Comparison of ENCODE assay signal across 8 mouse cellular contexts in genomic region chr11:57011691-57012039, GRCm38 (mm10). TPM values are rescaled to one million over a fixed set of nuclear protein-coding genes. Genes with fewer than 3 reads are reported as not detected.
DNase-seq lines count a peak whose midpoint lies in the region; ATAC-seq lines count a peak whose summit lies in the region.

No protein-coding gene starts in this region.

- H3K4me2 ChIP-seq in heart, embryonic 14.5 days (ENCODE audit: low read length): peak overlapping the region; percentile 63
- peak overlapping the region; percentile 53 for H3K4me2 ChIP-seq in forebrain, embryonic 15.5 days (replicated peaks)
- peak overlapping the region; percentile 35 for H3K4me2 ChIP-seq in stomach, embryonic 15.5 days

- 5% methylated on average over 11 of the region's 11 CpGs for WGBS in heart, embryonic 14.5 days
- WGBS in forebrain, embryonic 15.5 days: 3% methylated on average over 11 of the region's 11 CpGs
- 2% methylated on average over 11 of the region's 11 CpGs for WGBS in midbrain, embryonic 10.5 days
- WGBS in stomach, embryonic 15.5 days: 3% methylated on average over 11 of the region's 11 CpGs

- no peaks in the 10 kb centered on the region for H3K9me3 ChIP-seq in heart, embryonic 14.5 days (ENCODE audit: control insufficient read depth, low read length)
- no peaks in the 10 kb centered on the region for H3K9me3 ChIP-seq in forebrain, embryonic 15.5 days
- H3K9me3 ChIP-seq in midbrain, embryonic 10.5 days (replicated peaks): no peaks in the 10 kb centered on the region
- no peaks in the 10 kb centered on the region for H3K9me3 ChIP-seq in stomach, embryonic 15.5 days

- H3K27ac ChIP-seq in heart, embryonic 14.5 days (replicated peaks in 1 of 2; ENCODE audit: control insufficient read depth in 1 of 2, insufficient read depth in 1 of 2, low read depth in 2 of 2, low read length in 2 of 2): no peak overlapping the region
- H3K27ac ChIP-seq in forebrain, embryonic 15.5 days (replicated peaks): peak overlapping the region; percentile 89
- H3K27ac ChIP-seq in midbrain, embryonic 10.5 days (replicated peaks): peak overlapping the region; percentile 67; the same call in 1 of the 2 replicates
- no peak overlapping the region for H3K27ac ChIP-seq in stomach, embryonic 15.5 days

- no peaks in the 10 kb centered on the region for H3K27me3 ChIP-seq in heart, embryonic 14.5 days (ENCODE audit: control insufficient read depth, insufficient read depth, low read length)
- H3K27me3 ChIP-seq in forebrain, embryonic 15.5 days: no peaks in the 10 kb centered on the region
- peaks cover 42% of the 10 kb centered on the region for H3K27me3 ChIP-seq in midbrain, embryonic 10.5 days (ENCODE audit: low read depth, poor library complexity, severe bottlenecking)
- H3K27me3 ChIP-seq in stomach, embryonic 15.5 days (replicated peaks): no peaks in the 10 kb centered on the region

- H3K9ac ChIP-seq in heart, embryonic 14.5 days (ENCODE audit: low read length): peak overlapping the region; percentile 44
- H3K9ac ChIP-seq in forebrain, embryonic 15.5 days (replicated peaks): peak overlapping the region; percentile 54
- H3K9ac ChIP-seq in stomach, embryonic 15.5 days: no peak overlapping the region

- intact Hi-C loops in heart, postnatal 25 days (cut with DNase I): loop anchor here (10.0 kb wide), 1 partner anchor 303 kb away; no protein-coding TSS in a partner anchor

- peak overlapping the region; percentile 37 to 51 for H3K4me3 ChIP-seq in heart, embryonic 14.5 days (ENCODE audit: control insufficient read depth in 1 of 2, insufficient read depth in 1 of 2, low read depth in 1 of 2, low read length in 2 of 2)
- H3K4me3 ChIP-seq in forebrain, embryonic 15.5 days: peak overlapping the region; percentile 52
- H3K4me3 ChIP-seq in midbrain, embryonic 10.5 days: peak overlapping the region; percentile 51
- H3K4me3 ChIP-seq in stomach, embryonic 15.5 days (replicated peaks): 0 out of 2 replicates have a peak overlapping the region, but pooled peaks have one; percentile 11

- no peak for DNase-seq in heart, postnatal 25 days (ENCODE audit: low spot score)
- peak; percentile 26 to 47 for DNase-seq in kidney, postnatal 4 days
- DNase-seq in midbrain, embryonic 10.5 days (ENCODE audit: low spot score): peak; percentile 41
- no peak for DNase-seq in testis, postnatal 10 days (ENCODE audit: low spot score)

- no peaks in the 10 kb centered on the region for H3K36me3 ChIP-seq in heart, embryonic 14.5 days (ENCODE audit: control insufficient read depth, insufficient read depth, low read length)
- H3K36me3 ChIP-seq in forebrain, embryonic 15.5 days: no peaks in the 10 kb centered on the region
- no peaks in the 10 kb centered on the region for H3K36me3 ChIP-seq in midbrain, embryonic 10.5 days
- H3K36me3 ChIP-seq in stomach, embryonic 15.5 days: no peaks in the 10 kb centered on the region

- H3K4me1 ChIP-seq in heart, embryonic 14.5 days (ENCODE audit: control insufficient read depth in 2 of 2, insufficient read depth in 2 of 2, low read length in 2 of 2): peaks cover 12 to 33% of the 10 kb centered on the region in 2 experiments
- peaks cover 26% of the 10 kb centered on the region for H3K4me1 ChIP-seq in forebrain, embryonic 15.5 days
- H3K4me1 ChIP-seq in midbrain, embryonic 10.5 days: peaks cover 36% of the 10 kb centered on the region
- no peaks in the 10 kb centered on the region for H3K4me1 ChIP-seq in stomach, embryonic 15.5 days

- ATAC-seq in heart, embryonic 14.5 days (ENCODE audit: insufficient number of reproducible peaks, insufficient read depth, low FRiP score, low read depth): no peak
- peak; percentile 85 for ATAC-seq in forebrain, embryonic 15.5 days (replicated peaks)
- no peak for ATAC-seq in stomach, embryonic 15.5 days (ENCODE audit: insufficient read depth, low FRiP score, low read depth)
- ATAC-seq in granulocyte monocyte progenitor cell, adult 5-6 weeks (replicated peaks; ENCODE audit: poor library complexity, severe bottlenecking): no peak

RNA-seq across cellular contexts. Expression of gene Gria1, which starts 0.5 kb away (rescaled TPM):
- 5.8 and 5.9 TPM in 2 replicates for polyA plus RNA-seq in heart, embryonic 14.5 days (2014; fragmentation: Nextera tagmentation; extraction: Ambion mirVana)
- under 1 TPM; 0.47 to 0.95 TPM for total RNA-seq in heart, postnatal 25 days (2021)
- polyA plus RNA-seq in forebrain, embryonic 15.5 days (2015; fragmentation: Nextera tagmentation; extraction: Ambion mirVana): 55.2 and 60.6 TPM in 2 replicates
- polyA plus RNA-seq in midbrain, embryonic 10.5 days (2016; fragmentation: Nextera tagmentation; extraction: Ambion mirVana): 0.57 and 2.3 TPM in 2 replicates
- 1.5 and 1.9 TPM in 2 replicates for polyA plus RNA-seq in stomach, embryonic 15.5 days (2015; fragmentation: Nextera tagmentation; extraction: Ambion mirVana)
- total RNA-seq in granulocyte monocyte progenitor cell, adult 5-6 weeks (2014; fragmentation: Nextera tagmentation): not detected in 2 replicates
- total RNA-seq in granulocyte monocyte progenitor cell, adult 5-6 weeks (2017): not detected in 2 replicates

Comparison
In these comparisons a context has a peak if more than half of its experiments do, and no peak if none do; other contexts are left out.
1. H3K27ac ChIP-seq: peak in forebrain, embryonic 15.5 days (single experiment) and midbrain, embryonic 10.5 days (single experiment); none in heart, embryonic 14.5 days (0 of 2) and stomach, embryonic 15.5 days (single experiment).
2. DNase-seq: peak in kidney, postnatal 4 days (2 of 2) and midbrain, embryonic 10.5 days (single experiment); none in heart, postnatal 25 days (single experiment) and testis, postnatal 10 days (single experiment).
3. Peak in every context shown above with its lines, with median percentiles within 50 percentile points of each other: H3K4me2 ChIP-seq and H3K4me3 ChIP-seq.